ENCODE assay signal across 12 mouse cellular contexts in the genomic region with DNA sequence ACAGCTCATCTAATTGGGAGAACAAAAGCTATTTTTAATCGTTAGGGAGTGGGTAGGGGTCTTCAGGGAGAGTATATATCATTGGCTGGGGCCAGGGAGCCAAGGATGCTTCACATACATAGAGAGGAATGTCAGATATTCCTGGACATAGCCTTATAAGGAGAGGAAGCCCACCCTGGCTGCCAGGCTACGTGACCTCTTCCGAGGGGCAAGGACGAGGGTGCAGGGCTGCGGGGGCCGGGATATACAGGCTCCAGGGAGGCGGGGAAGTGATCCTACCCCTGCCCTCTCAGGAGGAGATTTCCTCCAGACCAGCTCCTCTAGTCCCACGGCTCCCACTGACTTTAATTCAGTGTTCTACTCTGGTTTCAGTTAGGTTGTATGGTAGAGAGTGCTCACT. TPM values are rescaled to one million over a fixed set of nuclear protein-coding genes. Genes with fewer than 3 reads are reported as not detected.
DNase-seq lines count a peak whose midpoint lies in the region; ATAC-seq and TF ChIP-seq lines count a peak whose summit lies in the region.
"Had no signal": no experiment of that assay in that cellular context is flagged by ENCODE, and none has a peak within 500 bp of the region (broad histone marks: within the 10 kb centered on the region; RNA-seq: fewer than 3 reads in every experiment).

No protein-coding gene starts in this region.

- H3K27ac ChIP-seq in hindbrain, embryonic 10.5 days: peak overlapping the region; percentile 73
- no peak overlapping the region for H3K27ac ChIP-seq in hindbrain, postnatal 0 days
- peak overlapping the region; percentile 92 for H3K27ac ChIP-seq in embryonic facial prominence, embryonic 14.5 days (replicated peaks; ENCODE audit: low read depth, low read length)
- H3K27ac ChIP-seq: liver, embryonic 14.5 days had no signal

- H3K9ac ChIP-seq in hindbrain, postnatal 0 days (replicated peaks; ENCODE audit: low read length): no peak overlapping the region
- 0 out of 2 replicates have a peak overlapping the region, but pooled peaks have one; percentile 41 for H3K9ac ChIP-seq in embryonic facial prominence, embryonic 14.5 days (ENCODE audit: low read depth, low read length)

- no peak for ATAC-seq in hindbrain, postnatal 0 days
- 0 out of 2 replicates have a peak, but pooled peaks have one; percentile 10 for ATAC-seq in embryonic facial prominence, embryonic 14.5 days (ENCODE audit: low read depth)

- H3K4me1 ChIP-seq in hindbrain, embryonic 10.5 days (replicated peaks): peaks cover 17% of the 10 kb centered on the region
- no peaks in the 10 kb centered on the region for H3K4me1 ChIP-seq in hindbrain, postnatal 0 days (ENCODE audit: insufficient read depth, low read length)
- H3K4me1 ChIP-seq in embryonic facial prominence, embryonic 14.5 days (ENCODE audit: control insufficient read depth, insufficient read depth, low read length): peaks cover 51% of the 10 kb centered on the region
- H3K4me1 ChIP-seq in lung, adult 2 months (ENCODE audit: control insufficient read depth, insufficient read depth, low read length): peaks cover 24% of the 10 kb centered on the region

- no peak for TF ChIP-seq CTCF in hindbrain, postnatal 0 days (IDR thresholded peaks at IDR 0.05; ENCODE audit: low read depth)
- no peak for TF ChIP-seq CTCF in lung, adult 2 months (IDR thresholded peaks at IDR 0.05; ENCODE audit: insufficient read depth, low read length)

- DNase-seq in hindbrain, embryonic 10.5 days (ENCODE audit: low spot score): peak; percentile 45
- DNase-seq in hindbrain, postnatal 0 days (ENCODE audit: low spot score): no peak
- peak; percentile 72 for DNase-seq in embryo, embryonic 10 days (ENCODE audit: low spot score)
- peak; percentile 52 for DNase-seq in embryonic facial prominence, embryonic 14.5 days (ENCODE audit: low spot score)
- peak; percentile 40 for DNase-seq in liver
- no peak for DNase-seq in right cerebral cortex, postnatal 4 days
- DNase-seq in lung, adult 2 months: no peak
- DNase-seq: cerebellum, adult 11-12 months; right cerebral cortex, postnatal 14 days; thymus, adult 2 months had no signal

- no peaks in the 10 kb centered on the region for H3K36me3 ChIP-seq in hindbrain, embryonic 10.5 days
- no peaks in the 10 kb centered on the region for H3K36me3 ChIP-seq in hindbrain, postnatal 0 days (ENCODE audit: insufficient read depth, low read length)
- no peaks in the 10 kb centered on the region for H3K36me3 ChIP-seq in embryonic facial prominence, embryonic 14.5 days (ENCODE audit: control insufficient read depth, insufficient read depth, low read length)

- no peak overlapping the region for H3K4me2 ChIP-seq in hindbrain, postnatal 0 days (ENCODE audit: low read depth, low read length)
- peak overlapping the region; percentile 51 for H3K4me2 ChIP-seq in embryonic facial prominence, embryonic 14.5 days (ENCODE audit: low read depth, low read length)

- no peak overlapping the region for H3K4me3 ChIP-seq in hindbrain, embryonic 10.5 days
- H3K4me3 ChIP-seq in hindbrain, postnatal 0 days (ENCODE audit: low read length): no peak overlapping the region
- no peak overlapping the region for H3K4me3 ChIP-seq in embryonic facial prominence, embryonic 14.5 days (ENCODE audit: low read depth, low read length)
- H3K4me3 ChIP-seq in lung, adult 2 months (replicated peaks; ENCODE audit: extremely low read depth, low read depth, low read length): no peak overlapping the region
- H3K4me3 ChIP-seq: myocyte had no signal

- H3K27me3 ChIP-seq in hindbrain, embryonic 10.5 days (ENCODE audit: insufficient read depth, poor library complexity, severe bottlenecking): no peaks in the 10 kb centered on the region
- H3K27me3 ChIP-seq in hindbrain, postnatal 0 days (ENCODE audit: insufficient read depth, low read length): no peaks in the 10 kb centered on the region
- H3K27me3 ChIP-seq in embryonic facial prominence, embryonic 14.5 days (replicated peaks; ENCODE audit: control insufficient read depth, insufficient read depth, low read length): no peaks in the 10 kb centered on the region

- 45% methylated on average over 8 of the region's 8 CpGs for WGBS in hindbrain, embryonic 10.5 days
- WGBS in hindbrain, postnatal 0 days: 52% methylated on average over 8 of the region's 8 CpGs
- 14% methylated on average over 8 of the region's 8 CpGs for WGBS in embryonic facial prominence, embryonic 14.5 days
- 26% methylated on average over 8 of the region's 8 CpGs for WGBS in lung, adult 2 months

- H3K9me3 ChIP-seq in hindbrain, embryonic 10.5 days: no peaks in the 10 kb centered on the region
- no peaks in the 10 kb centered on the region for H3K9me3 ChIP-seq in hindbrain, postnatal 0 days (ENCODE audit: low read length)
- H3K9me3 ChIP-seq in embryonic facial prominence, embryonic 14.5 days (ENCODE audit: control insufficient read depth, low read length): no peaks in the 10 kb centered on the region

- no peak for TF ChIP-seq POLR2A in lung, adult 2 months (IDR thresholded peaks at IDR 0.05; ENCODE audit: borderline replicate concordance, extremely low read depth, low read depth, low read length)

RNA-seq across cellular contexts. Expression of a gene that starts 10.7 kb away (rescaled TPM):
- polyA plus RNA-seq in hindbrain, embryonic 10.5 days (2016; fragmentation: Nextera tagmentation; extraction: Ambion mirVana): 17.3 and 20.8 TPM in 2 replicates
- 30.7 and 30.9 TPM in 2 replicates for total RNA-seq in hindbrain, postnatal 0 days (2014; rRNA removed)
- 4.2 and 4.7 TPM in 2 replicates for polyA plus RNA-seq in hindbrain, postnatal 0 days (2015; fragmentation: Nextera tagmentation; extraction: Ambion mirVana)
- polyA plus RNA-seq in embryonic facial prominence, embryonic 14.5 days (2014; fragmentation: Nextera tagmentation; extraction: Ambion mirVana): 66.0 and 67.5 TPM in 2 replicates
- polyA plus RNA-seq in lung, adult 2 months (2012; rRNA removed): 26.8 and 27.5 TPM in 2 replicates

Comparison
In these comparisons a context has a peak if more than half of its experiments do, and no peak if none do; other contexts are left out.
1. DNase-seq: peak in hindbrain, embryonic 10.5 days (single experiment), embryo, embryonic 10 days (single experiment), embryonic facial prominence, embryonic 14.5 days (single experiment) and liver (single experiment); none in hindbrain, postnatal 0 days (single experiment), right cerebral cortex, postnatal 4 days (single experiment) and lung, adult 2 months (single experiment).